Mouse (Mus musculus) retina, postnatal 7 days (tissue): ENCODE data around the gene Plppr1.
"Not testable (repeated sequence)": the region's sequence is repeated elsewhere in the genome, so short reads cannot be mapped to it uniquely, and the experiment has no call there.

Experiments used
- DNase-seq: peaks from one replicate; pipeline ENCODE4 v3.0.0-alpha.2; 2012; ENCODE audit warnings: low read depth, low spot score

Gene Plppr1

DNA sequence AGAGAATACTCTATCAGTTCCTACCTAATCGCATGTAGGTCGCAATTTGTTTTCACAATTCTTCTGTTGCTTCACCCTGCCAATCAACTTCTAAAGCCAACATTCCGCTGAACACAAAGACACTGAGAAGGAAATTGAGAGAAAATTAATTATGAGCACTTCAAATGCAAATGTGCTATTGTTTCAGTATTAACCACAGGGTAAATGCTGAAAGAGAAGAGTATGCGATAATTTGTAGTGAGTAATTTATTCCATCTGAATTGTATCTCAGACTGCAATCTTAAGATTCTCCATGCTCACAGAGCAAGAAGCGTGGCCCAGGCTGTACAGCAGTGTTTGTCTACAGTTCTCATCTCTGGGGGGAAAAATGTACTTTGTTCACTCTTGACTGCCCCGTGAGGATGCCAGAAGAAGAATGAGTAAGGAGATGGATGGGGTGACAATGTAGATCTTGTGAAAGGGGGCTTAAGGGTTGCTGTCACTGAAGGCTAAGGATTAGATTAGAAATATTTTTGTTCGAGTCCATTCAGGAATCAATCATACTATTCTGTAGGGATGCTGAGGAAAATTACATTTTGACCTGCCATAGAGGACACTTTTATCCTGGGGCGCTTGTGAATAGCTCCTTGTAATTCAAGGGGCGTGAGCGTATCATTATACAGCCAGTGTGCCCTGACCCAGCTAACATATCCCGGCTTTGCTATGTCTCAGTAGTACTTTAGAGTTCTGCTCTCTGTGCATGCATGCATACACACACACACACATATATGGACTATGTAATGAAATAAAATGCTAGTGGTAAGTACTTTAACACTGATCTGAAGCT is 173.3 kb downstream of the Plppr1 start:
- no peak for DNase-seq

GRCm38 (mm10) chr4:49233032-49233406 is 173.9 kb downstream of the Plppr1 start:
- no peak for DNase-seq

DNA sequence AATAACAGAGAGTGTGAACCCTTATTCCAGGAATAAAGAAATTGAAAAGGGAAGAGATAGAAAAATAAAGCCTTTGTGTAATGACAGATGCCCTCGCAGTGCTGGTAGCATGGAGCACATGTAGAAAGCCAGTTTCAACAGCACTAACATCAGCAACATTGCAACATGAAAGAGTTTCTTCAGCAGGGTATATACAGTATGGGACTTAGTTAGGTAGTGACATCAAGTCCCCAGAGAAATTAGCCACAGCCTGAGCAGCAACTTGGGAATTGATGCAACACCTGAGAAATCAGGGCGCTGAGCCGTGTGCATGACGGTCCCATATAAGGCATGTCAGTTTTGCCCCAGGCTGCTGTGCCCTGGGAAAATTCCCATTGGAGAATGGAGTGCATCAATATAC is 179.0 kb downstream of the Plppr1 start:
- DNase-seq = no peak

- DNase-seq = no peak
These were observed 180.4 kb downstream of the Plppr1 start for GRCm38 (mm10) chr4:49239451-49239850.

GRCm38 (mm10) chr4:49244791-49245190 is 185.7 kb downstream of the Plppr1 start:
- DNase-seq = no peak

DNA sequence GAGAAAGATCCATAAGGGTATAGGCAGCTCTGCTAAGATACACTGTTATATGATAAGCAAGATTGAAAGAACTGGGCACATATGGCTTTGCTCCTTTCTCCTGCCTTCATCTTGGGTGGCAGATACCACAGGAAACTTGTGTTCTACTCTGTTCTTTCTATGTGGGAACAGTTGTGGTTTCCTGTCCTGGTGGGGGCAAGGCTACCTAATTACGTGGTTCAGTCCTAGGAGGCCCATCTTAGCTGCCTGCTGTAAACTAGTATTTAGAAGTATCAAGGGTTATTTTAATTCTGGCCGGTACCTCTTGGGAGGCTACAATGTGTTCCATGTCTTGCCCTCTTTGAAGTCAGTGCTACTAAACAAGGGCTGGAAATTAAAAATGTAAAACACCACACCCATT is 186.2 kb downstream of the Plppr1 start:
- no peak for DNase-seq

DNA sequence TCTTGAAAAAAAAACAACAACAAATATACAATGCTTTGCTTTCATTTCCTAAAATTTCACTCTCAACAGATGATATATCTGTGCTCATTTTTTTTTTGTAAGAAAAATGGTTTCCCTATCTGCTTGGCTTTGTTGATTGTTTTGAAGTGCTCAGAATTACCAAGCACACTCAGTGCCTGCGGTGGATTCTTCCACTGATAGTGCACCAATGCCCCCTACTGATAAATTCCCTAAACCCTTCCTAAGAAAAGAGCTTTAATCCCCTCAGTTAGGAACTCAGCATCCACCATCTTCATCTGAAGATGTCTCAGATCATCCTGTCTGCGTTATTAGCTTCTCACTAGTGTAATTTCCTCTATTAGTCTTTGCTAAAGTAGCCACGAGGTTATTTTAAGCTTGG is 192.2 kb downstream of the Plppr1 start:
- DNase-seq = no peak

DNA sequence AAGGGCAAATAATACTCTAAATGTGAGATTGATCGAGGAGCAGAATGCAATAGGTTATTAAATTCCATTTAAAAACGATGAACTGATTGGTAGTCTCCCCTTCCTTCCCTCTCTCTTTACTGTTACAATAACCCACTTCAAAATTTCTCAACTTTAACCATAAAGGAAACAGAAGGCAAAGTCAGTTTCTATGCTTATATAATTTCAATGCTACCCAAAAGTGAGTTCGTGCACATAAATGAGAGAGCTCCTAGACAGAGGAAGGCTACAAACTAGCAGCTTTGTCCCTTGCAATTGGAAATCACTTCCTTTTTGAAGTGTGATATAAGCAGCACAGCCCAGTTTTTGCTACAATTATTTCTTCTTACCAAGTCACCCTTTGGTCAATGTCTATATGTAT is 193.1 kb downstream of the Plppr1 start:
- DNase-seq = no peak

DNA sequence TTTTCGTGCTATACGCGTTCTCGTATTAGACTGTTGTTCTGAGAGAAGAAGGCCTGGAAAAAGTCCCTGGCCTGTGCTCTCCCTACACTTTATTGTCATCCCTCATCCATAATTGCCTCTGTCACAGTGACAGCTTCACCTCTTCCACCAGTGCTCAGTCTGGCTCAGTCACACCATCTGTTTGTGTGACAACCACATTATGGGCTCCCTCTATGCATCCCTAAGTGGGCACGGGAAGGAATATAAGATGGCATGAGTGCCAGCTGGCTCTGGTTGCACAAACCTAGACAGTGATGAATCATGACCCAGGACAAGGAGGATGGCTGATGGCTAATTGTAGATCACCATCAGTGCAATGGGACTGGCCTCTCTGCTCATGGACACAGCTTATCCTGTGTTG is 219.4 kb downstream of the Plppr1 start:
- no peak for DNase-seq

DNA sequence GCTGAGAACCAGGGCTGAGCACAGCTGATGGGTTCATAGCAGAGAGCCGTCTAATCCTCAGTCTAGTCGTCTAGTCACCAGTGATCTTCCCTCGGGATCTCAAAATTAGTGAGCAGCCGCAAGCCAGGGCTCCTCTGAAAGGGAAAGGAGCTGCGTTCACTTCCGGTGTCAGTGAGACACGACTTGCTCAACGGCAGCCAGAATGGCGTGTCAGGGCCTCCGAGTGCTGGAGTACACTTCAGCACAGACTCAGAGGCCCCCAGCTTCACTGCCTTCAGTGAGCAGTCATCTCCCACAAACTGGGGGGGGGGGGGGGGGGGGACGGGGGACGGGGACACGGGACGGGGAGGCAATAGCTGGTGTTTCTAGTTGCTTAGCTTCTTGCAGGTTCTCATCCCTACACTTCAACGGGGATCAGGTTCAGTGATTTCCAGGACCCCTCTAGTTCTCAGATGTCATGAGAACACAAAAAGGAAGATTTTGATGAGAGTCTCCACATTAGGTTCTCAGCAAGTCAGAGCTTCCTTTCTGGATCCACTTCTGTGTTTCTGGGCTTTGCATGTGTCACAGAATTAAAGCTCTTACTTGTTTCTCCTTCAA is 225.7 kb downstream of the Plppr1 start:
- DNase-seq = no peak

- no peak for DNase-seq
These were observed 226.5 kb downstream of the Plppr1 start for GRCm38 (mm10) chr4:49285340-49286196.

DNA sequence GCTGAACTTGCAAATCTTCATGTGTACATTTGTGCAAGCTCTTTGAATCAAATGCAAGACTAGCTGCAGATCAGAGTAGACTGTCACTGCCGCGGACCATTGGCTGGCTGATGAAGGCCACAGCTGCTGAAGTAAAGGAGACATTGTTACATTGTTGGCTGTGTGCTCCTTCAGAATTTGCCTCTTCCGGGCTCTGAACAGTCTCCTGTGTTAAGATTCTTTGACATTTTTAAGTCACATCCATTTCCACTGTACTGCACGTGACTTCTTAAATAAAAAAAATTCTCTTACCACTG is 227.1 kb downstream of the Plppr1 start:
- no peak for DNase-seq

GRCm38 (mm10) chr4:49296434-49296833 is 237.4 kb downstream of the Plppr1 start:
- no peak for DNase-seq

DNA sequence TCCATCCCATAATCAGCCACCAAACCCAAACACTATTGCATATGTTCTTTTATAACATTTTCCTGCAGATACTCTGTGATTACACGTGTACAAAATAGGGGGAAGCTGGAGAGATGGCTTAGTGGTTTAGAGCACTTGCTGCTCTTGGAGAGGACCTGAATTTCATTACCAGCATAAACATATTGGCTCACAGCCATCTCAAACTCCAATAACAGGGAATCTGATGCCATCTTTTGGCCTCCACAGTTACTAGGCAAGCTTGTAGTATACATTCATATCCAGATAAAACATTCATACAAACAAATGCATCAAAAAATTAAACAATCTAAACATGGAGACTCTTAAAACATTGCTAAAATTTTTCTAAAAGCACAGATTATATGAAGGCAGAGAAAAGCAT is 240.5 kb downstream of the Plppr1 start:
- DNase-seq = no peak

GRCm38 (mm10) chr4:49321903-49322635 is 263.0 kb downstream of the Plppr1 start:
- DNase-seq = peak; percentile 37

- not testable (repeated sequence) for DNase-seq
These were observed 278.9 kb downstream of the Plppr1 start for GRCm38 (mm10) chr4:49337949-49338348.

DNA sequence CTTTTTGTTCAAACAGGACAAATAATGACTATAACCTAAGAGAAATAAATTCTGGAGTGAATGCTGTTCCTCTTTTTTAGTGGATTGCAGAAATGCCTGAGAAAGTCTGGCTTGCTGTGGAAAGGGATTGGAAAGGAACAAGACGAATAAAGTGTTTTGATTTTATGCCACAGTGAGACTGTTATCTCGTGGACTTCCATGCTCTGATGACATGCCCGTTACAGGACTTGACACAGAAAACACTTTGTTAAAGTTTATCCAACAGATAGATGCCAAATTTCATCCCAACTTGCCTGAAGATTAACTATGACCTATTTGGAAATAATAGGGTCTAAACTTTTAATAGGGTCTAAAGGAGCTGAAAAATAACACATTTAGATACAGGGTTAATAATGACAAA is 281.0 kb downstream of the Plppr1 start:
- not testable (repeated sequence) for DNase-seq

DNA sequence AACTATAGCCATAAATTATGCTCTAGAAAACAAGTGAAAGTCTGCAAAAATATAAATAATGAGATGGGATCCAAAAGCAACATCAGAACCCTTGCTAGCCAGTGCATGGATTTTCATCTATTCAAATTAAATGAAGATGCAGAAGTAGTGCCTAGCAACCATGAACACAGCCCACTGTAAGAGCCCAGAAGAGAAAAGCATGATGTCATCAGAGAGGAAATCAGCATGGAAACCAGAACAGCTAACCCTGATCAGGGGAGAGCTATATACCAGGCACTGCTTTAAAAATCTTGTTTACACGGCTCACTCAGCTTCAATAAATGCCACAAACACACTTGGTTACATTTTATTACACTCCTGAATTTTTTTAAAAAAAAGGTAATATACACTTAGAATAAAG is 288.9 kb downstream of the Plppr1 start:
- not testable (repeated sequence) for DNase-seq

- DNase-seq = no peak
These were observed 289.6 kb downstream of the Plppr1 start for GRCm38 (mm10) chr4:49348677-49349076.

DNA sequence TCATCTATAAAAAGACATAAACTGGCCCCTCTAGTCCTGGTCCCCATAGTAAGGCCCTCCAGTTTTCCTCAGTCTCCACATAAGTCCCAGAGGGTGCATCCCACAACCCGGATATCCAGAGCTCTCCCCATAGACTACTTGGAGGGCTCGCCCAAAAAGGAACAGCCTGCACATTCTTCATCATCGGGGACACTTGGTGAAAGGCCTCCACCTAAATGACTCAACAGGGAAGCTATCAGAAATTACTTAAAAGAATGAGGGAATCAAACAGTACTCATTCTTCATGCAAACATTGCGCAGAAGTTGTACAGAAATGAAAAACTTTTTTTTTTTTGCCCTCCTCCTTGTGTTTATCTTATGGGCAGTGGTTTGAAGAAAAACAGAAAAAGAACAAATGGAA is 291.4 kb downstream of the Plppr1 start:
- no peak for DNase-seq

GRCm38 (mm10) chr4:49357097-49357496 is 298.0 kb downstream of the Plppr1 start:
- DNase-seq = no peak

- DNase-seq = not testable (repeated sequence)
These were observed 309.0 kb downstream of the Plppr1 start for GRCm38 (mm10) chr4:49368046-49368445.
